Mouse (Mus musculus) heart, embryonic 14.5 days (tissue): Measurements from ENCODE around the gene Nhs. TPM values are rescaled to one million over a fixed set of nuclear protein-coding genes. Genes with fewer than 3 reads are reported as not detected.

Experiments used
- ATAC-seq: fragments of 200-750 bp; cut with Nextera tagmentation; 2 replicates; pipeline ENCODE4 v1.8.0; 2017; ENCODE audit warnings: low read depth, moderate TSS enrichment; ENCODE audit not compliant: insufficient number of reproducible peaks, insufficient read depth, low FRiP score
- H3K27ac ChIP-seq, 2 experiments: fragments of 200-500 bp in 1 of 2; fragments of 300-500 bp in 1 of 2; sonication (generic) in 1 of 2; replicated peaks in 1 of 2; 2 replicates each; pipeline ENCODE4 v1.5.1; 2012 to 2014; ENCODE audit warnings: low read depth in 2 of 2, low read length in 2 of 2, control low read depth in 1 of 2, mild to moderate bottlenecking in 1 of 2, mixed read lengths in 1 of 2; ENCODE audit not compliant: control insufficient read depth in 1 of 2, insufficient read depth in 1 of 2
- H3K27me3 ChIP-seq: fragments of 300-500 bp; sonication (generic); 2 replicates; pipeline ENCODE4 v1.6.1; 2014; ENCODE audit warnings: mild to moderate bottlenecking, low read length, control low read depth; ENCODE audit not compliant: control insufficient read depth, insufficient read depth
- H3K36me3 ChIP-seq: fragments of 300-500 bp; sonication (generic); 2 replicates; pipeline ENCODE4 v1.6.1; 2014; ENCODE audit warnings: mild to moderate bottlenecking, control low read depth, low read length, mixed read lengths; ENCODE audit not compliant: control insufficient read depth, insufficient read depth
- H3K4me1 ChIP-seq, 2 experiments: fragments of 200-500 bp in 1 of 2; fragments of 300-500 bp in 1 of 2; sonication (generic) in 1 of 2; 2 replicates each; pipeline ENCODE4 v1.6.1; 2012 to 2014; ENCODE audit warnings: low read length in 2 of 2, control low read depth in 1 of 2, mixed read lengths in 1 of 2; ENCODE audit not compliant: control insufficient read depth in 2 of 2, insufficient read depth in 2 of 2
- H3K4me2 ChIP-seq: fragments of 300-500 bp; sonication (generic); 2 replicates; pipeline ENCODE4 v1.6.1; 2014; ENCODE audit warnings: mild to moderate bottlenecking, low read length
- H3K4me3 ChIP-seq, 2 experiments: fragments of 200-500 bp in 1 of 2; fragments of 300-500 bp in 1 of 2; sonication (generic) in 1 of 2; 2 replicates each; pipeline ENCODE4 v1.5.1; 2012 to 2014; ENCODE audit warnings: low read length in 2 of 2, mild to moderate bottlenecking in 2 of 2, control low read depth in 1 of 2, low read depth in 1 of 2, moderate library complexity in 1 of 2; ENCODE audit not compliant: control insufficient read depth in 1 of 2, insufficient read depth in 1 of 2
- H3K9ac ChIP-seq: fragments of 300-500 bp; sonication (generic); 2 replicates; pipeline ENCODE4 v1.6.1; 2014; ENCODE audit warnings: mild to moderate bottlenecking, low read length
- H3K9me3 ChIP-seq: fragments of 300-500 bp; sonication (generic); 2 replicates; pipeline ENCODE4 v1.6.1; 2016; ENCODE audit warnings: low read length, control low read depth; ENCODE audit not compliant: control insufficient read depth
- WGBS: fragments of 180-500 bp; shearing (Covaris S2); extraction: QIAGEN DNeasy Blood & Tissue Kit; methylation state at CpG from one replicate; pipeline ENCODE4 v1.1.7; 2014; 5-methylcytosine and 5-hydroxymethylcytosine counted together
- polyA plus RNA-seq: library from polyadenylated mRNA; unstranded; fragments of >200 nt; fragmentation: Nextera tagmentation; extraction: Ambion mirVana; gene quantifications from 2 replicates; pipeline ENCODE4 v1.2.1, GENCODE M21; 2014

Nhs gene
- polyA plus RNA-seq, 1 experiment from 2014 or later = 0.88 TPM

DNA sequence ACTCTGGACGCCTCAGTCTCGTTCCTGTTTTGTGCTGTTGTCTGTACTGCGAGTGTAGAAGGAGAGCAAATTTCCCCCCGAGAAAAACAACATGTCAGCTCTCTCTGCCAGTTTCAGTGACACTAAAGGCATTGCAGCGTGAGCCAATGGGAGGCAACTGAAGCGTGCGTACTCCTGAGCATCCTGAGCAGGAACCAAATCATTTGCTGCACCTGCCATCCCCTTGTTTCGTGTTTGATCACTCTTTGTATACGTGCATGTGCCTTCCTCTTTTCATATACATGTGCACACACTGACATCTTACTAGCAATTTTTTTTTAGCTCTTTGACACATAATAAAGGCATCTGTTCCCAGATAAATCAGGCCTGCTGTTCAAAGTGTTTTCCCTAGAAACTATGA is 142.1 kb downstream of the Nhs start:
- Histone ChIP-seq H3K9me3 (no peaks in the 10 kb centered on the region), H3K4me3 (no peak overlapping the region), H3K27me3 (no peaks in the 10 kb centered on the region), H3K4me2 (no peak overlapping the region), H3K9ac (no peak overlapping the region), H3K36me3 (no peaks in the 10 kb centered on the region), H3K4me1 (no peaks in the 10 kb centered on the region), H3K27ac (no peak overlapping the region)
- WGBS = 69% methylated on average over 9 of the region's 9 CpGs
- ATAC-seq = no peak

DNA sequence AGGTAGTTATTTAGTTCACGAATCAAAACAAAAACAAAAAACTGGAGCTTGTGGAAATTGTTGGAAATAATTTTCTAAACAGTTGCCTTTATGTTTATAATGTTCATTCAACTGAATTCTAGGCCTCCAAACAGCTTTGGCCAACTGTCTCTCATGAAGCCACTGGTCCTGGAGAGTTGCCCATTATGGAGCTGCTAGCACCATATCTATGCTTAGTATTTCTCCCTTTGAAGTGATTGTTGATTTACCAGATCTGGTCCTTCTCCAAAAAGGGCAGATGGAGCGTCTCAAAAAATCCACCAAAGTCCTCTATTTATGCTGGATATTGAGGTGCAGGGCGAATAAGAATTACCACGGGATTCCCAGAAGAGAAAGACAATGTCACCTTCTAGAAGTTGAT is 147.0 kb downstream of the Nhs start:
- H3K9ac ChIP-seq = no peak overlapping the region
- WGBS = 75% methylated on average over 4 of the region's 4 CpGs
- no peak overlapping the region for H3K4me2 ChIP-seq
- no peaks in the 10 kb centered on the region for H3K36me3 ChIP-seq
- H3K4me1 ChIP-seq = no peaks in the 10 kb centered on the region
- H3K27me3 ChIP-seq = no peaks in the 10 kb centered on the region
- no peak for ATAC-seq
- no peak overlapping the region for H3K4me3 ChIP-seq
- H3K9me3 ChIP-seq = no peaks in the 10 kb centered on the region
- H3K27ac ChIP-seq = no peak overlapping the region

DNA sequence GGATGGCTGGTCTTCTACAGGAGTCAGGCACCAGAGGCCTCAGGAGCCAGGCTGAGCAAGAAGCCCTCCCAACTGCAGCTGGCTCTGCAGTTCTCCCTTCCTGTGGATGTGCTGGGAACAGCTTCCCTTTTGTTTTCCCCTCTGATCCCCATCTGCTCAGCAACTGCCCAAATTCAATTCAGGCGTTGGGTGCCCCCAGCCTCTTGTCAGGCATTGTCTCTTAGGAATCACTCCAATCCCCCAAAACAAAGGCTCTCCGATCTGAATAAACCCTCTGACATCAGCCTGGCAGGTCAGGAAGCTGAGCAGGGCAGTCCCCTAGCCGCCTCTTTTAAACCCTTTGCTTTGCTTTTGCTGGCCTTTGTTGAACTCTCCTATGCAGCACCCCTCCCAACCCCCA is 149.7 kb downstream of the Nhs start:
- no peaks in the 10 kb centered on the region for H3K36me3 ChIP-seq
- no peak overlapping the region for H3K4me3 ChIP-seq
- no peak overlapping the region for H3K27ac ChIP-seq
- 40% methylated on average over 3 of the region's 3 CpGs for WGBS
- no peak for ATAC-seq
- no peaks in the 10 kb centered on the region for H3K9me3 ChIP-seq
- no peak overlapping the region for H3K9ac ChIP-seq
- no peaks in the 10 kb centered on the region for H3K27me3 ChIP-seq
- H3K4me2 ChIP-seq = no peak overlapping the region
- H3K4me1 ChIP-seq = no peaks in the 10 kb centered on the region

DNA sequence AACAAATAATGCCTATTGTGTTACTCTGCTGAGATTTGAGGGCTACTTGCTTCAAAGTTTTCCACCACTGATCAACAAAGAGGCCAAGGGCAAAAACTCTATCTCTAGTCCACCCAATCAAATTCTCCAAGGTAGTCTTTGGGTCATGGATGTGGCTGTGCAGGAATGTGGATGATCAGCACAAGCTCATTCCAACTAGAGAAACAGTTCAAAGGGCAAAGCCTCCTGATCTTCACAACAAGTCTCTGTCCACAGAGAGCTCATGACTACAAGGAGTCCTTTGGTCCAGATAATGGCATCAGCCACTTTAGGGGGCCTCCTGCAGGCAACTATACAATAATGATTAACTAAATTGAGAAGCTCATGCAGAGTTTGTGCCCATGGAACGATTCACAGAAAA is 155.7 kb downstream of the Nhs start:
- WGBS = 46% methylated on average over 1 of the region's 1 CpGs
- no peaks in the 10 kb centered on the region for H3K36me3 ChIP-seq
- no peak overlapping the region for H3K4me3 ChIP-seq
- H3K4me1 ChIP-seq = no peaks in the 10 kb centered on the region
- no peaks in the 10 kb centered on the region for H3K9me3 ChIP-seq
- ATAC-seq = no peak
- H3K27me3 ChIP-seq = no peaks in the 10 kb centered on the region
- no peak overlapping the region for H3K9ac ChIP-seq
- no peak overlapping the region for H3K4me2 ChIP-seq
- H3K27ac ChIP-seq = no peak overlapping the region

DNA sequence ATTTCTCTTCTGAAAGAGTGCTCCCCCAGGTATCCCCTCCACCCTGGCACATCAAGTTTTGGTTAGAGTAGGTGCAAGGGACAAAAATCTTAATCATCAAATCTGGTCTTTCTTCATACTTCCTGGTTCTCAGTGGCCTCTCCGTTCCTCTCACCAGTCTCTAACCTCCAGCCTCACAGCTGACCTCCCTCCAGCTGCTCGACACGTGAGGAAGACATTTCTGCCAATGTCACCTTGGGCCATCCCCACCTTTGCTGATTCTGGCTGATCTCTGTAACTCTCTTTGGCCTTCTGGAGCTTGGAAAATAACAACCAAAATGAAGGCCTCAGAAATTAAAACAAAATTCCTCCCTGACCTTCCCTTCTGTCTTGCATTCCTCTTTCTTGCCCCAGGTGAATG is 160.7 kb downstream of the Nhs start:
- 65% methylated on average over 3 of the region's 3 CpGs for WGBS
- H3K36me3 ChIP-seq = no peaks in the 10 kb centered on the region
- H3K27me3 ChIP-seq = no peaks in the 10 kb centered on the region
- H3K4me3 ChIP-seq = no peak overlapping the region
- no peak overlapping the region for H3K27ac ChIP-seq
- no peak overlapping the region for H3K9ac ChIP-seq
- ATAC-seq = no peak
- no peak overlapping the region for H3K4me2 ChIP-seq
- no peaks in the 10 kb centered on the region for H3K9me3 ChIP-seq
- no peaks in the 10 kb centered on the region for H3K4me1 ChIP-seq

DNA sequence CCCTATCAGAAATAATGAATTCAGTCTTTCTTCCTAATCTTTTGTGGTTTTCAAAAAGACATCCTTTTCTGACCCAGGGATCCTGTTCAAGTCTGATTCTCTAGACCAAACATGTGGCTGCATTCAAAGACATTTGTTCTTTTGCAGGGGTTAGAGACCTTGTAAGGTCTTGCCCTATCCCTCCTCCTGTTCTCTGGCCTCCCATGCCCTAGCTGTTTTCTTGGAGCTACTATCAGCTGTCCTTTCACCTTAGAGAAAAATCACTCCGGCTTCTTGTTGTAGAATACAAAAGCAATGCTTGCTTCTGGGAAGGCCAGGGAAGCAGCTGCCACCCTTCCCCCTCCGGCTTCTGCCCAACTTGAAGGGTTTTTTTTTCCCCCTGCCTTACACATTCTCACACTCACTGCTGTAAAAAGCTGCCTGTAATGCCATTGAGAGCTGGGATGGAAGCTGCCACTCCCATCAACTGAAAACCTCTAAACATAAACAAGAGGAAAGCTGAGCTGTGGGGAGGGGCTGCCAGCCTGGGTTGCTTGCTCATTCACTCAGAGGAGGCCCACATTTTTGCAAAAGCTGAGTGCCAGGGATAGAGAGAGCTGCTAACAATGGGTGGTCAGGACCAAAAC is 162.2 kb downstream of the Nhs start:
- no peaks in the 10 kb centered on the region for H3K4me1 ChIP-seq
- H3K9ac ChIP-seq = no peak overlapping the region
- no peak overlapping the region for H3K4me3 ChIP-seq
- 45% methylated on average over 2 of the region's 2 CpGs for WGBS
- H3K9me3 ChIP-seq = no peaks in the 10 kb centered on the region
- no peaks in the 10 kb centered on the region for H3K27me3 ChIP-seq
- no peak for ATAC-seq
- no peak overlapping the region for H3K4me2 ChIP-seq
- no peaks in the 10 kb centered on the region for H3K36me3 ChIP-seq
- H3K27ac ChIP-seq = no peak overlapping the region

DNA sequence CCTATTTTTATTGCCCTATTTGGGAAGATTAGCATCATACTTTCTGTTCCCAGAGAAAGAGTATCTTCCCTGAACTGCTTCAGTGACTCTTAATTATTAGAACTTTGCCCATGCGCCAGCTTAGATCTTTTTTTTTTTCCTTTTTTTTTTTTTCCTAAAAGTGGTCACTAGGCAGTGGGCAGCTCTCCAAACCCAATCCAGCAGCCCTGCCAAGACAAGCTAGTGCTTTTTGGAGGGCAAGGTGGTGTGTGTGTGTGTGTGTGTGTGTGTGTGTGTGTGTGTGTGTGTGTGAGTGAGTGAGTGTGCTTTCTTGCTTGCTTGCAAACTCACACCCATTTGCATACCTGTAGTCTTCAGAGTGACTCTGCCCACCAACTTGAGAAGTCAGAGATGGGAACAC is 169.4 kb downstream of the Nhs start:
- no peak for ATAC-seq
- Histone ChIP-seq H3K9me3 (no peaks in the 10 kb centered on the region), H3K36me3 (no peaks in the 10 kb centered on the region), H3K4me3 (no peak overlapping the region), H3K9ac (no peak overlapping the region), H3K4me1 (no peaks in the 10 kb centered on the region), H3K4me2 (no peak overlapping the region), H3K27ac (no peak overlapping the region), H3K27me3 (no peaks in the 10 kb centered on the region)
- 81% methylated on average over 1 of the region's 1 CpGs for WGBS

DNA sequence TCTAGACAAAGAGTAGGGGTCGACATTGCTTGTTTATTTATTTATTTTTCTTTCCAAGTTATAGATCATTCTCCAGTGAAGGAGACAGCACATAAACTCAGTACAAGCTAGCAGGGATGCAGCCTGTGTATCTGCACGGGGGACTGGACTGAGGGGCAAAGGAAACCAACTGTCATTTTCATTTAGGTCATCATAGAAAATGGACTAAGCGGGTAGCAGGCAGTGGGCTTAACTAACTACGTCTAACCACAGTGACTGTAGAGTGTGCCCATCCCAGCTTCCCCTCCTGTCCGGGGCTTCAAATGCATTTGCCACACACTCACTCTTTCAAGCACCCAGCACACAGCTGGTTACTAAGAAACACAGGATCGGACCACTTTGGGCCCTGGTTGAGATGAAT is 174.6 kb downstream of the Nhs start:
- Histone ChIP-seq H3K4me3 (no peak overlapping the region), H3K27me3 (no peaks in the 10 kb centered on the region), H3K36me3 (no peaks in the 10 kb centered on the region), H3K9ac (no peak overlapping the region), H3K9me3 (no peaks in the 10 kb centered on the region), H3K4me1 (no peaks in the 10 kb centered on the region), H3K4me2 (no peak overlapping the region), H3K27ac (no peak overlapping the region)
- ATAC-seq = no peak
- 58% methylated on average over 6 of the region's 6 CpGs for WGBS
